Mouse (Mus musculus) liver, embryonic 11.5 days (tissue): ENCODE results near the gene Clock. TPM values are rescaled to one million over a fixed set of nuclear protein-coding genes. Genes with fewer than 3 reads are reported as not detected.
A peak's percentile ranks its signal among the peaks of the same experiment; 100 is the strongest.

Experiments
- ATAC-seq: fragments of 200-750 bp; cut with Nextera tagmentation; replicated peaks from 2 replicates; pipeline ENCODE4 v1.8.0; 2017; ENCODE audit warnings: moderate number of reproducible peaks, mild to moderate bottlenecking, moderate TSS enrichment, moderate library complexity; ENCODE audit not compliant: low FRiP score
- DNase-seq: peaks from one replicate; pipeline ENCODE4 v3.0.0-alpha.2; 2017; ENCODE audit warnings: low spot score
- H3K27ac ChIP-seq: fragments of 300-500 bp; sonication (generic); 2 replicates; pipeline ENCODE4 v1.5.1; 2014; ENCODE audit warnings: mild to moderate bottlenecking, low read depth, low read length, control low read depth
- H3K27me3 ChIP-seq: fragments of 300-500 bp; sonication (generic); replicated peaks from 2 replicates; pipeline ENCODE4 v1.6.1; 2014; ENCODE audit warnings: low read length, mixed read lengths; ENCODE audit not compliant: control insufficient read depth, insufficient read depth
- H3K36me3 ChIP-seq: fragments of 300-500 bp; sonication (generic); 2 replicates; pipeline ENCODE4 v1.6.1; 2014; ENCODE audit warnings: mild to moderate bottlenecking, low read length, moderate library complexity, mixed read lengths; ENCODE audit not compliant: control insufficient read depth, insufficient read depth
- H3K4me1 ChIP-seq: fragments of 300-500 bp; sonication (generic); replicated peaks from 2 replicates; pipeline ENCODE4 v1.6.1; 2014; ENCODE audit warnings: low read length, mixed read lengths; ENCODE audit not compliant: control insufficient read depth, insufficient read depth
- H3K4me2 ChIP-seq: fragments of 300-500 bp; sonication (generic); 2 replicates; pipeline ENCODE4 v1.6.1; 2014; ENCODE audit warnings: mild to moderate bottlenecking, control low read depth, moderate library complexity
- H3K4me3 ChIP-seq: fragments of 300-500 bp; sonication (generic); 2 replicates; pipeline ENCODE4 v1.5.1; 2014; ENCODE audit warnings: low read depth, low read length, control low read depth
- H3K9ac ChIP-seq: fragments of 300-500 bp; sonication (generic); 2 replicates; pipeline ENCODE4 v1.6.1; 2014; ENCODE audit warnings: low read depth, low read length, control low read depth
- H3K9me3 ChIP-seq: fragments of 300-500 bp; sonication (generic); 2 replicates; pipeline ENCODE4 v1.6.1; 2016; ENCODE audit warnings: low read length, inconsistent platforms, mixed read lengths; ENCODE audit not compliant: control insufficient read depth
- WGBS: fragments of 180-500 bp; shearing (Covaris S2); extraction: QIAGEN DNeasy Blood & Tissue Kit; methylation state at CpG from one replicate; pipeline ENCODE4 v1.1.7; 2014; 5-methylcytosine and 5-hydroxymethylcytosine counted together
- polyA plus RNA-seq: library from polyadenylated mRNA; unstranded; fragments of >200 nt; fragmentation: Nextera tagmentation; extraction: Ambion mirVana; gene quantifications from 2 replicates; pipeline ENCODE4 v1.2.1, GENCODE M21; 2014

Gene Clock
- 6.6 and 8.2 TPM in 2 replicates for polyA plus RNA-seq

- no peaks in the 10 kb centered on the region for H3K27me3 ChIP-seq
- peak within 1 kb of the TSS; percentile 84 for H3K27ac ChIP-seq
- H3K36me3 ChIP-seq, result no peaks in the 10 kb centered on the region
- peak within 1 kb of the TSS; percentile 97 for H3K4me2 ChIP-seq
- peak within 1 kb of the TSS; percentile 88 for H3K9ac ChIP-seq
- peak; percentile 85 for DNase-seq
- H3K4me3 ChIP-seq, result peak within 1 kb of the TSS; percentile 96
- H3K4me1 ChIP-seq, result peaks cover 3% of the 10 kb centered on the region; the same call in 1 of the 2 replicates
- ATAC-seq, result peak; percentile 76
- WGBS, result under 1% methylated on average over 70 of the region's 104 CpGs
- no peaks in the 10 kb centered on the region for H3K9me3 ChIP-seq
Observed at GRCm38 (mm10) chr5:76304452-76305341, at the start of gene Clock. TSS of gene Clock (minus strand) at chr5:76304792.

DNA sequence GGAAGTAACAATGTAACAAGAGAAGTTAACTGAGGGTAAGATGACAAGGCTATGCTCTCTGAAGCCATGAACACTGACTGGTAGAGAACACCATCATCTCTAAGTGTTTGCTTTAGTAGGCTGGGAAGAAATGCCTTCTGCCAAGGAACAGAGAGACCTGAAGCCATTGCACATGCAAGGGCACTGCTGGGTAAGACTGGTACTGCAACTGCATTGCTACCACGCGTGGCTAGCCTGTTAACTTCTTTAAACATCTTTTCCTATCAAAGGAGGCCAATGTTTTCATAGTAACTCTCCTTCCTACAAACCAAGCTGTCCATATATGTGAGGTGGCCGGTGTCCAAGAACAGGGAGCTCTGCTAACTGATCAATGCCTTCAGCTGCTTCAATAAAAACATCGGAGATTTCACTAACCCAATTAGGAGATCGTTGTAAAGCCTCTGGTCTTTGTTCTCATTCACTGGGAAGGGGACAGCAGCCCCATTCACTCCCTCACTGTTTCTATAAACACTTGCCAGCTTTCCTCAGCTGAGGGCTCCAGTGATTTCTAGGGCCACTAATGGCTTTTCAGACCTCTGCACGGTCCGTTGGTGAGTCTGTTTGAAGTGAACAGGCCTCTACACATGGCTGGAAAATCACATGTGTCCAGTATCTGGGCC lies 47.5 kb upstream of the Clock start:
- H3K4me1 ChIP-seq, result no peaks in the 10 kb centered on the region
- DNase-seq (no peak), ATAC-seq (no peak)
- no peak overlapping the region for H3K27ac ChIP-seq
- no peaks in the 10 kb centered on the region for H3K27me3 ChIP-seq
- no peaks in the 10 kb centered on the region for H3K36me3 ChIP-seq
- no peaks in the 10 kb centered on the region for H3K9me3 ChIP-seq
- no peak overlapping the region for H3K4me3 ChIP-seq
- H3K9ac ChIP-seq, result no peak overlapping the region
- WGBS, result 73% methylated on average over 7 of the region's 7 CpGs
- H3K4me2 ChIP-seq, result no peak overlapping the region

- Histone ChIP-seq H3K9ac (no peak overlapping the region), H3K27me3 (no peaks in the 10 kb centered on the region), H3K4me1 (no peaks in the 10 kb centered on the region), H3K36me3 (no peaks in the 10 kb centered on the region), H3K9me3 (no peaks in the 10 kb centered on the region), H3K4me2 (no peak overlapping the region), H3K4me3 (no peak overlapping the region), H3K27ac (no peak overlapping the region)
- DNase-seq (no peak), ATAC-seq (no peak)
- WGBS, result 79% methylated on average over 5 of the region's 5 CpGs
Observed at GRCm38 (mm10) chr5:76351537-76351936, 46.9 kb upstream of the Clock start.

- H3K4me2 ChIP-seq, result no peak overlapping the region
- no peaks in the 10 kb centered on the region for H3K27me3 ChIP-seq
- no peaks in the 10 kb centered on the region for H3K36me3 ChIP-seq
- ATAC-seq, result no peak
- H3K4me3 ChIP-seq, result no peak overlapping the region
- no peak for DNase-seq
- H3K9ac ChIP-seq, result no peak overlapping the region
- WGBS, result 65% methylated on average over 2 of the region's 2 CpGs
- H3K9me3 ChIP-seq, result no peaks in the 10 kb centered on the region
- no peak overlapping the region for H3K27ac ChIP-seq
- no peaks in the 10 kb centered on the region for H3K4me1 ChIP-seq
Observed at GRCm38 (mm10) chr5:76346137-76346536, 41.5 kb upstream of the Clock start.

DNA sequence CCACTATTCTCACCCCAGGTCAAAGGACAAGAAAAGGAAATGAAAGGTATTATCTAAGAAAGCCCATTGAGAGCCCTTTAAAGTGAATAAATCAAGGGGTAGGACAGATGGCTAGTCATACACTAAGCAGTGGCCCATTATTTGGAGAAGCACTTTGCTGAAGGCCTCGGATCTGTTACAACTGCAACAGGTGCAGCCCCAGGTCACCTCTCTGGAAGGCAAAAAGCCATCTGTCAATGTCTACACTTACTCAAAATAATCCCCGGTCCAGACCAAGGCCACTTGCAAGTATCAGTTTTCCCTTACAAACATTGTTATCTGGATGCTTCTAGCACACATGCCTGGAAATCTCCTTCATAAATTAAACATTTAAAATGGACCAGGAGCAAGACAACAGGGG lies 36.3 kb upstream of the Clock start:
- WGBS, result 62% methylated on average over 2 of the region's 2 CpGs

GRCm38 (mm10) chr5:76337100-76337499 lies 32.5 kb upstream of the Clock start:
- Histone ChIP-seq H3K9me3 (no peaks in the 10 kb centered on the region), H3K4me1 (no peaks in the 10 kb centered on the region), H3K27me3 (no peaks in the 10 kb centered on the region), H3K36me3 (no peaks in the 10 kb centered on the region), H3K4me3 (no peak overlapping the region), H3K9ac (no peak overlapping the region), H3K27ac (no peak overlapping the region), H3K4me2 (no peak overlapping the region)
- no peak for ATAC-seq
- 66% methylated on average over 8 of the region's 8 CpGs for WGBS
- DNase-seq, result no peak

More for the DNA sequence above, 36.3 kb upstream of the Clock start:
- DNase-seq (no peak), ATAC-seq (no peak)
- Histone ChIP-seq H3K36me3 (no peaks in the 10 kb centered on the region), H3K27me3 (no peaks in the 10 kb centered on the region), H3K9me3 (no peaks in the 10 kb centered on the region), H3K4me2 (no peak overlapping the region), H3K27ac (no peak overlapping the region), H3K4me1 (no peaks in the 10 kb centered on the region), H3K9ac (no peak overlapping the region), H3K4me3 (no peak overlapping the region)

DNA sequence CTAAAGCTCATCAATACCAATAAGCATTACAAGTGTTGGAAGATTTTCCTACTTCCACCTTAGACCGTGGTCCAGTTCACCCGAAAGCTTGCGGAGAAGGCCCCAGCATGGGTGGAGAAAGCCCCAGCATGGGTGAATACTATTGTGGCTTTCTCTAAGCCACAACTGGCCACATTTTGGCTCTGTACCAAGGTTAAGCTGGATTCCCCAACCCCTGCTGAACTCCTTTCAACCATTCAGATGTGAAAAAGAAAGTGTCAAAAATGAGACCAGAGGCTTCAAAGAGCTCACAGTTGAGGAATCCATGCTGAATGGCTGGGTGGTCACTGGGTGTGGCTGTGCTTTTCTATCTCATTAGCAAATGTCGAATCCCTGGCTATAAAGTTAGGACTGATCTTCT lies 29.2 kb upstream of the Clock start:
- DNase-seq, result no peak
- no peaks in the 10 kb centered on the region for H3K27me3 ChIP-seq
- ATAC-seq, result no peak
- no peak overlapping the region for H3K4me2 ChIP-seq
- H3K27ac ChIP-seq, result no peak overlapping the region
- no peak overlapping the region for H3K4me3 ChIP-seq
- no peaks in the 10 kb centered on the region for H3K9me3 ChIP-seq
- H3K36me3 ChIP-seq, result no peaks in the 10 kb centered on the region
- H3K4me1 ChIP-seq, result no peaks in the 10 kb centered on the region
- 85% methylated on average over 4 of the region's 4 CpGs for WGBS
- no peak overlapping the region for H3K9ac ChIP-seq

- WGBS, result 82% methylated on average over 7 of the region's 7 CpGs
- H3K27ac ChIP-seq, result no peak within 1 kb of the TSS
- no peaks in the 10 kb centered on the region for H3K9me3 ChIP-seq
- H3K4me1 ChIP-seq, result no peaks in the 10 kb centered on the region
- H3K4me3 ChIP-seq, result no peak within 1 kb of the TSS
- no peaks in the 10 kb centered on the region for H3K36me3 ChIP-seq
- DNase-seq, result no peak
- H3K4me2 ChIP-seq, result no peak within 1 kb of the TSS
- H3K27me3 ChIP-seq, result no peaks in the 10 kb centered on the region
- H3K9ac ChIP-seq, result no peak within 1 kb of the TSS
- ATAC-seq, result no peak
Observed at GRCm38 (mm10) chr5:76330953-76331352, 26.4 kb upstream of the Clock start, which contains the start of gene Pdcl2. TSS of gene Pdcl2 (minus strand) at chr5:76331156.
